Mouse (Mus musculus): Measurements from ENCODE around the gene Clip2. TPM values are rescaled to one million over a fixed set of nuclear protein-coding genes. Genes with fewer than 3 reads are reported as not detected.

The Clip2 gene
- total and polyA plus RNA-seq, 3 experiments, result 3.5 to 7.4 TPM; not detected in 1

GRCm38 (mm10) chr5:134510266-134510665, 42.0 kb downstream of the Clip2 start:
- H3K27me3 ChIP-seq (ENCODE audit: control insufficient read depth in 1 of 2, insufficient read depth in 2 of 2, low read length in 2 of 2), result no peaks in the 10 kb centered on the region
- H3K36me3 ChIP-seq (ENCODE audit: control insufficient read depth in 1 of 2, insufficient read depth in 2 of 2, low read length in 2 of 2), result no peaks in the 10 kb centered on the region
- no peak for DNase-seq (ENCODE audit: low read depth, low spot score)
- no peaks in the 10 kb centered on the region for H3K79me2 ChIP-seq (ENCODE audit: control insufficient read depth, insufficient read depth, low read length, poor library complexity)
- no peak overlapping the region for H3K27ac ChIP-seq (ENCODE audit: control insufficient read depth, low read depth, low read length)
- no peak overlapping the region for H3K4me3 ChIP-seq (ENCODE audit: control insufficient read depth in 1 of 2, insufficient read depth in 1 of 2, low read depth in 2 of 2, low read length in 2 of 2)
- no peak overlapping the region for H3K9ac ChIP-seq (ENCODE audit: control insufficient read depth, low read depth, low read length, poor library complexity, severe bottlenecking)
- no peaks in the 10 kb centered on the region for H3K4me1 ChIP-seq (ENCODE audit: control insufficient read depth in 1 of 2, insufficient read depth in 2 of 2, low read length in 2 of 2)
- TF ChIP-seq MAFK (IDR thresholded peaks at IDR 0.05; ENCODE audit: borderline replicate concordance, low read depth, low read length) (no peak), TBP (IDR thresholded peaks at IDR 0.05; ENCODE audit: low read depth, low read length) (no peak)
- H3K9me3 ChIP-seq (replicated peaks; ENCODE audit: insufficient read depth, low read length), result no peaks in the 10 kb centered on the region

DNA sequence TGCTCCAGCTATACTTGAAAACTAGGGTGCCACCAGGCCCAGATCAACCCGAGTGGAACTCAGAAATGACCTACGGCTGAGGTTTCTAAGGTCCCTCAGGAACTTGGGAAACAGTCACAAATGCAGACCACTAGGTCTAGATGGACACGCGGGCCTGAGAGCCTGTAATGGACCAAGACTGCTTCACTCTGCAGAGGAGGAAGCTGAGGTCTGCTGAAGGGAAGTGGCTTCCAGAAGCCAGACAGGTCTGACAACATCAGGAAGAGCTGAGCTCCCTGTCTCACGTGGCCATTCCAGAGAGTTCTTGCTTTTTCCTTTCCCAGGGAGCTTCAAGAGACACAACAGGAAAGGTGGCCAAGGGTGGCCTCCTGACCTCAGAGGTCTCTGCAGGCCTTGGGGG, 43.3 kb downstream of the Clip2 start:
- no peak for DNase-seq (ENCODE audit: low read depth, low spot score)
- no peak overlapping the region for H3K27ac ChIP-seq (ENCODE audit: control insufficient read depth, low read depth, low read length)
- no peaks in the 10 kb centered on the region for H3K27me3 ChIP-seq (ENCODE audit: control insufficient read depth in 1 of 2, insufficient read depth in 2 of 2, low read length in 2 of 2)
- H3K79me2 ChIP-seq (ENCODE audit: control insufficient read depth, insufficient read depth, low read length, poor library complexity), result no peaks in the 10 kb centered on the region
- H3K9ac ChIP-seq (ENCODE audit: control insufficient read depth, low read depth, low read length, poor library complexity, severe bottlenecking), result no peak overlapping the region
- no peaks in the 10 kb centered on the region for H3K4me1 ChIP-seq (ENCODE audit: control insufficient read depth in 1 of 2, insufficient read depth in 2 of 2, low read length in 2 of 2)
- no peaks in the 10 kb centered on the region for H3K9me3 ChIP-seq (replicated peaks; ENCODE audit: insufficient read depth, low read length)
- no peak overlapping the region for H3K4me3 ChIP-seq (ENCODE audit: control insufficient read depth in 1 of 2, insufficient read depth in 1 of 2, low read depth in 2 of 2, low read length in 2 of 2)
- H3K36me3 ChIP-seq (ENCODE audit: control insufficient read depth in 1 of 2, insufficient read depth in 2 of 2, low read length in 2 of 2), result no peaks in the 10 kb centered on the region
- no peak for TF ChIP-seq ETS1 (IDR thresholded peaks at IDR 0.05; ENCODE audit: low read depth, low read length)
- no peak for TF ChIP-seq ZKSCAN1 (IDR thresholded peaks at IDR 0.05; ENCODE audit: low read depth, low read length)
- TF ChIP-seq CHD1 (IDR thresholded peaks at IDR 0.05; ENCODE audit: low read depth, low read length), result no peak
- TF ChIP-seq TAL1 (IDR thresholded peaks at IDR 0.05; ENCODE audit: low read length), result no peak
- TF ChIP-seq EP300 (IDR thresholded peaks at IDR 0.05; ENCODE audit: low read depth in 1 of 2, low read length in 2 of 2), result no peak

- TF ChIP-seq MEF2A (IDR thresholded peaks at IDR 0.05; ENCODE audit: extremely low read depth, insufficient replicate concordance, low read depth, low read length, poor library complexity, severe bottlenecking) (no peak), SIN3A (IDR thresholded peaks at IDR 0.05; ENCODE audit: low read length) (no peak), ZKSCAN1 (IDR thresholded peaks at IDR 0.05; ENCODE audit: low read depth, low read length) (no peak), HCFC1 (IDR thresholded peaks at IDR 0.05; ENCODE audit: low read depth, low read length) (no peak), NELFE (IDR thresholded peaks at IDR 0.05; ENCODE audit: low read depth, low read length) (no peak), ZNF384 (IDR thresholded peaks at IDR 0.05; ENCODE audit: low read depth, low read length) (no peak), JUND (IDR thresholded peaks at IDR 0.05; ENCODE audit: low read depth, low read length) (no peak), GATA1 (IDR thresholded peaks at IDR 0.05; ENCODE audit: low read depth, low read length) (no peak), GABPA (IDR thresholded peaks at IDR 0.05; ENCODE audit: low read depth, low read length) (no peak), USF1 (IDR thresholded peaks at IDR 0.05; ENCODE audit: low read depth, low read length) (no peak), MXI1 (IDR thresholded peaks at IDR 0.05; ENCODE audit: low read depth, low read length) (no peak), CTCF (IDR thresholded peaks at IDR 0.05 in 2 of 3, conservative IDR thresholded peaks at IDR 0.05 in 1 of 3; ENCODE audit: control insufficient read depth in 1 of 3, insufficient read depth in 1 of 3, low read depth in 2 of 3, low read length in 3 of 3, poor library complexity in 1 of 3, severe bottlenecking in 1 of 3) (no peak), USF2 (IDR thresholded peaks at IDR 0.05; ENCODE audit: borderline replicate concordance in 1 of 2, insufficient read depth in 1 of 2, low read depth in 1 of 2, low read length in 2 of 2) (no peak), E2F4 (IDR thresholded peaks at IDR 0.05; ENCODE audit: borderline replicate concordance, low read depth, low read length) (no peak)
- Histone ChIP-seq H3K36me3 (ENCODE audit: control insufficient read depth in 1 of 2, insufficient read depth in 2 of 2, low read length in 2 of 2) (no peaks in the 10 kb centered on the region), H3K27ac (ENCODE audit: control insufficient read depth, low read depth, low read length) (no peak overlapping the region), H3K4me1 (ENCODE audit: control insufficient read depth in 1 of 2, insufficient read depth in 2 of 2, low read length in 2 of 2) (no peaks in the 10 kb centered on the region), H3K9me3 (replicated peaks; ENCODE audit: insufficient read depth, low read length) (no peaks in the 10 kb centered on the region), H3K79me2 (ENCODE audit: control insufficient read depth, insufficient read depth, low read length, poor library complexity) (no peaks in the 10 kb centered on the region), H3K27me3 (ENCODE audit: control insufficient read depth in 1 of 2, insufficient read depth in 2 of 2, low read length in 2 of 2) (no peaks in the 10 kb centered on the region), H3K9ac (ENCODE audit: control insufficient read depth, low read depth, low read length, poor library complexity, severe bottlenecking) (no peak overlapping the region), H3K4me3 (ENCODE audit: control insufficient read depth in 1 of 2, insufficient read depth in 1 of 2, low read depth in 2 of 2, low read length in 2 of 2) (no peak overlapping the region)
- DNase-seq (ENCODE audit: low read depth, low spot score), result no peak
These were observed 44.3 kb downstream of the Clip2 start for GRCm38 (mm10) chr5:134507859-134508399.

Measured in MEL (cell line).